Mouse (Mus musculus) midbrain, embryonic 15.5 days (tissue): ENCODE data around the gene Ube2q1. TPM values are rescaled to one million over a fixed set of nuclear protein-coding genes. Genes with fewer than 3 reads are reported as not detected.

Experiments used
- ATAC-seq: fragments of 200-750 bp; cut with Nextera tagmentation; replicated peaks from 2 replicates; pipeline ENCODE4 v1.8.0; 2017; ENCODE audit warnings: moderate TSS enrichment
- H3K27ac ChIP-seq: fragments of 300-500 bp; sonication (generic); 2 replicates; pipeline ENCODE4 v1.5.1; 2015; ENCODE audit warnings: mild to moderate bottlenecking, inconsistent platforms
- H3K27me3 ChIP-seq: fragments of 300-500 bp; sonication (generic); replicated peaks from 2 replicates; pipeline ENCODE4 v1.6.1; 2015; ENCODE audit warnings: inconsistent platforms
- H3K36me3 ChIP-seq: fragments of 300-500 bp; sonication (generic); replicated peaks from 2 replicates; pipeline ENCODE4 v1.6.1; 2015; ENCODE audit warnings: inconsistent platforms
- H3K4me1 ChIP-seq: fragments of 300-500 bp; sonication (generic); 2 replicates; pipeline ENCODE4 v1.6.1; 2015; ENCODE audit warnings: inconsistent platforms
- H3K4me2 ChIP-seq: fragments of 300-500 bp; sonication (generic); 2 replicates; pipeline ENCODE4 v1.6.1; 2015; ENCODE audit warnings: inconsistent platforms, mild to moderate bottlenecking, moderate library complexity
- H3K4me3 ChIP-seq: fragments of 300-500 bp; sonication (generic); 2 replicates; pipeline ENCODE4 v1.5.1; 2015; ENCODE audit warnings: mild to moderate bottlenecking, inconsistent platforms
- H3K9ac ChIP-seq: fragments of 300-500 bp; sonication (generic); 2 replicates; pipeline ENCODE4 v1.6.1; 2015; ENCODE audit warnings: mild to moderate bottlenecking, inconsistent platforms
- H3K9me3 ChIP-seq: fragments of 300-500 bp; sonication (generic); 2 replicates; pipeline ENCODE4 v1.6.1; 2016; ENCODE audit warnings: inconsistent platforms
- WGBS: fragments of 180-500 bp; shearing (Covaris S2); methylation state at CpG from one replicate; pipeline ENCODE4 v1.1.7; 2015; ENCODE audit warnings: mixed read lengths; 5-methylcytosine and 5-hydroxymethylcytosine counted together
- polyA plus RNA-seq: library from polyadenylated mRNA; unstranded; fragments of >200 nt; fragmentation: Nextera tagmentation; extraction: Ambion mirVana; gene quantifications from 2 replicates; pipeline ENCODE4 v1.2.1, GENCODE M21; 2015

Ube2q1 gene
- polyA plus RNA-seq, 1 experiment from 2014 or later, result 13.8 TPM

DNA sequence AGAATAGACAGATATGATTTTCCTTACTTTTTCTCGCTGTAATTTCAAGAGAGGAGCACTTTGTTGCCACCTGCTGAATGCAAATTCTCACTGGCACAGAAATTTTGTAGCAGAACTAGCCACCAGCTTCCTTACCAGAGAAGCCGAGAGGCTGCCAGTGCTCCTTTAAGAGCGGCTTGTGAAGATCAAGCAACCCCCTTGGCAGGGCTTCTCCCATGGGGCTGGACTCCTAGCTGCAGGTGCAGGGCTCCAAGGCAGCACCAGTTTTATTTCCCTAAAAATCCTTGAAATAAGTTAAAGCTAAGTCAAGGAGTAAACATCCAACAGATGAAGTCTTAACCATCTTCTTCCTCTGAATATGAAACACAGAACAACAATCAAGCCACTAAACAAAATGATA lies 38.8 kb downstream of the Ube2q1 start:
- Histone ChIP-seq H3K9ac (no peak overlapping the region), H3K4me2 (no peak overlapping the region), H3K4me1 (no peaks in the 10 kb centered on the region), H3K9me3 (no peaks in the 10 kb centered on the region), H3K27ac (no peak overlapping the region), H3K27me3 (no peaks in the 10 kb centered on the region), H3K36me3 (no peaks in the 10 kb centered on the region), H3K4me3 (no peak overlapping the region)
- 72% methylated on average over 3 of the region's 3 CpGs for WGBS
- ATAC-seq, result no peak

GRCm38 (mm10) chr3:89814051-89814450 lies 40.6 kb downstream of the Ube2q1 start:
- 84% methylated on average over 7 of the region's 7 CpGs for WGBS
- H3K4me3 ChIP-seq, result no peak overlapping the region
- no peak overlapping the region for H3K4me2 ChIP-seq
- no peaks in the 10 kb centered on the region for H3K36me3 ChIP-seq
- no peaks in the 10 kb centered on the region for H3K9me3 ChIP-seq
- ATAC-seq, result no peak
- no peak overlapping the region for H3K27ac ChIP-seq
- H3K27me3 ChIP-seq, result no peaks in the 10 kb centered on the region
- no peak overlapping the region for H3K9ac ChIP-seq
- H3K4me1 ChIP-seq, result no peaks in the 10 kb centered on the region

DNA sequence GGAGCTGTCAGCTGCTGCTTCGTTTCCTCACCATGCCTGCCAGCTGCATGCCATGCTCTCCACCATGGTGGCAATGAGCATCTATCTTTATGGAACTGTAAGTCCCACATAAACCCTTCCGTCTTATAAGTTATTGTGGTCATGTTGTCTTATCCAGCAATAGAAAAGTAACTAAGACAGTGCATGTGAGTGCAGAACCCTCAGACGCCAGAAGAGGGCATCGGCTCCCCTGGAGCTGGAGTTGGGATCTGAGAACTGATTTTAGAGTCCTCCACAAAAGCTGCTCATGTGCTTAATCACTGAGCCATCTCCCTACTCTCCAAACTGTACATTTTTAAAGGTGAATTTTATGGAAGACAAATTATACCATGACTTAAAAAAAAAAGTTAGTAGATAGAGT lies 43.6 kb downstream of the Ube2q1 start:
- H3K36me3 ChIP-seq, result no peaks in the 10 kb centered on the region
- H3K4me3 ChIP-seq, result no peak overlapping the region
- ATAC-seq, result no peak
- H3K4me2 ChIP-seq, result no peak overlapping the region
- no peak overlapping the region for H3K9ac ChIP-seq
- no peaks in the 10 kb centered on the region for H3K4me1 ChIP-seq
- no peaks in the 10 kb centered on the region for H3K9me3 ChIP-seq
- no peaks in the 10 kb centered on the region for H3K27me3 ChIP-seq
- no peak overlapping the region for H3K27ac ChIP-seq
- 60% methylated on average over 4 of the region's 4 CpGs for WGBS

DNA sequence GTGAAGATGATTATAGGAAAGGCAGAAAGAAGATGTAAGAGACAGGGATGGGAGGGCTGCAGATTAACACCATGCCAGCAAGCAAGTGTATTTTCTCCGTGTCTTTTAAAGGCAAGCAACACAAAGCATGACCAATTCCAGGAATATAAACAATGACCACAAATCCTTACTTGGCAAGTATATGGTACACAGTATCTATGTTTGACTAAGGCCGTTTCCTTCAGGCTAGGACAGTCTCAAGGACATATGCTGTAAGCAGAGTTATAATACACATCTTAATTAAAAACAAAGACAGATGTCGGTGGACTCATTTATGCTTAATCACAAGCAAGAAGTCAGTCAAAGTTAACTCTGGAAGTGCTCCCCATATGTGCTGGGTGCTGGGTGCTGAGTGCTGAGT lies 45.2 kb downstream of the Ube2q1 start:
- Histone ChIP-seq H3K36me3 (no peaks in the 10 kb centered on the region), H3K27me3 (no peaks in the 10 kb centered on the region), H3K9ac (no peak overlapping the region), H3K4me2 (no peak overlapping the region), H3K27ac (no peak overlapping the region), H3K9me3 (no peaks in the 10 kb centered on the region), H3K4me1 (no peaks in the 10 kb centered on the region), H3K4me3 (no peak overlapping the region)
- no peak for ATAC-seq
- WGBS, result 74% methylated on average over 3 of the region's 3 CpGs

GRCm38 (mm10) chr3:89819897-89820296 lies 46.5 kb downstream of the Ube2q1 start:
- WGBS, result 74% methylated on average over 7 of the region's 7 CpGs
- no peak for ATAC-seq
- H3K27ac ChIP-seq, result no peak overlapping the region

GRCm38 (mm10) chr3:89820311-89821095 lies 47.1 kb downstream of the Ube2q1 start:
- no peaks in the 10 kb centered on the region for H3K9me3 ChIP-seq
- no peak overlapping the region for H3K4me3 ChIP-seq
- no peaks in the 10 kb centered on the region for H3K27me3 ChIP-seq
- 87% methylated on average over 12 of the region's 12 CpGs for WGBS
- no peak overlapping the region for H3K9ac ChIP-seq
- ATAC-seq, result no peak
- H3K4me2 ChIP-seq, result no peak overlapping the region
- H3K27ac ChIP-seq, result no peak overlapping the region
- no peaks in the 10 kb centered on the region for H3K4me1 ChIP-seq
- no peaks in the 10 kb centered on the region for H3K36me3 ChIP-seq

More at GRCm38 (mm10) chr3:89819897-89820296, 46.5 kb downstream of the Ube2q1 start:
- no peaks in the 10 kb centered on the region for H3K4me1 ChIP-seq
- no peaks in the 10 kb centered on the region for H3K27me3 ChIP-seq
- no peaks in the 10 kb centered on the region for H3K36me3 ChIP-seq
- H3K4me3 ChIP-seq, result no peak overlapping the region
- H3K4me2 ChIP-seq, result no peak overlapping the region
- no peak overlapping the region for H3K9ac ChIP-seq
- H3K9me3 ChIP-seq, result no peaks in the 10 kb centered on the region

DNA sequence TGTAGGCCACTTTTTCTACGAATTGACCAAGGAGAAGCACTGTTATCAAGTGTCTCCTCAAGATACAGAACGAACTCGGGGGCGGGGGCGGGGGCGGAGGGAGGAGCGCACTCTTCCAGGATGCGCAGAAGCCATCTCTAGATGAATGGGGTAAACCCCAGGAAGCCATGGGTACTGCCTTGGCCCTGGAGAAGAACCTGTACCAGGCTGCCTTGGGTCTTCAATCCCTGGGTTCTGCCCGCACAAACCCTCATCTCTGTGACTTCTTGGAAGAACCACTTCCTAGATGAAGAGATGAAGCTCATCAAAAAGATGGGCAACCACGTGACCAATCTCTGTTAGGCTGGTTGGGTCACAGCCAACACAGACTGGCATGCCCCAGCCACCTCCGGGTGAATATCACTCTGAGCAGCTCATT lies 47.7 kb downstream of the Ube2q1 start:
- H3K4me1 ChIP-seq, result no peaks in the 10 kb centered on the region
- H3K9ac ChIP-seq, result no peak overlapping the region
- WGBS, result 85% methylated on average over 11 of the region's 11 CpGs
- no peak overlapping the region for H3K27ac ChIP-seq
- ATAC-seq, result no peak
- no peaks in the 10 kb centered on the region for H3K36me3 ChIP-seq
- no peaks in the 10 kb centered on the region for H3K27me3 ChIP-seq
- H3K4me3 ChIP-seq, result no peak overlapping the region
- H3K9me3 ChIP-seq, result no peaks in the 10 kb centered on the region
- H3K4me2 ChIP-seq, result no peak overlapping the region

DNA sequence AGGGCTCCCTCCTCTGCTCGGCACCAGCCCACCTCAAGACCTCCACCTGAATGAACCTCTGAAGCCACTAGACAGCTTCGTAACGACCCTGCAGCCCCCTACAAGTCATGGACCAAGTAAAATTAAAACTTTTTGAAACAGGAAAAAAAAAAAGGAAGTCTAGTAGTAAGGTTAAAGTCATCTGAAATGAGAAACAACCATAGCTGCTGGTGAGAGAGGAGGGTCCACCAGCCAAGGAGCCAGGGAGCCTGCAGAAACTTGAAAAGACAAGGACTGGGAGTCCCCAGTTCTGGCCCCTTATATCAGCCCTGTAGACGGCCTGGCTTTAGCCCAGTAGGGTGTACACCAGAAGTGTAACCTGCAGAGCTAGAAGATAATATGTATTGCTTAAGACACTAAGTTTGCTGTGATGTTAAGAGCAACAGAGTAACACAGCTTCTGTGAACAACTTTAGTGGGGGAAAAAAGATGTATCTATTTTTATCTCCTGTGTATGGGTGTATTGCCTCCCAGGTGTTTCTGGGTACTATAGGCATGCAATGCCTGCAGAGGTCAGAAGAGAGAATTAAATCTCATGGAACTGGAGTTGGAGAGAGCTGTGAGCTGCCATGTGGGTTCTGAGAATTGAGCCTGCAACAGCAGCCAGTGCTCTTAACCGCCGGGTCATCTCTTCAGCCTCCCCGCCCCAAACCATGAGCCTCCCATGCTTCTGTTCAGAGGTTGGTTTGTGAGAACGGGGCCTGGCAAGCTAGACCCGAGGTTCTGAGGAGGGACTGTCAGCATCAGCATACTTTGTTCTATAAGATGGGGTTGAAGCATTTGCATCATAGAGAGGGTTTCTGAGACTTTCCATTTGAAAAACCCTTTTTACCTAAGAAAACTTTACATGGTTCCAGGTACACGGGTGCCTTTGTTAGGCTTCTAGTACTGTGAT lies 48.4 kb downstream of the Ube2q1 start:
- H3K27ac ChIP-seq, result no peak overlapping the region
- H3K4me2 ChIP-seq, result no peak overlapping the region
- H3K9ac ChIP-seq, result no peak overlapping the region
- no peak for ATAC-seq
- H3K36me3 ChIP-seq, result no peaks in the 10 kb centered on the region
- no peaks in the 10 kb centered on the region for H3K9me3 ChIP-seq
- H3K27me3 ChIP-seq, result no peaks in the 10 kb centered on the region
- 68% methylated on average over 10 of the region's 10 CpGs for WGBS
- no peaks in the 10 kb centered on the region for H3K4me1 ChIP-seq
- no peak overlapping the region for H3K4me3 ChIP-seq

DNA sequence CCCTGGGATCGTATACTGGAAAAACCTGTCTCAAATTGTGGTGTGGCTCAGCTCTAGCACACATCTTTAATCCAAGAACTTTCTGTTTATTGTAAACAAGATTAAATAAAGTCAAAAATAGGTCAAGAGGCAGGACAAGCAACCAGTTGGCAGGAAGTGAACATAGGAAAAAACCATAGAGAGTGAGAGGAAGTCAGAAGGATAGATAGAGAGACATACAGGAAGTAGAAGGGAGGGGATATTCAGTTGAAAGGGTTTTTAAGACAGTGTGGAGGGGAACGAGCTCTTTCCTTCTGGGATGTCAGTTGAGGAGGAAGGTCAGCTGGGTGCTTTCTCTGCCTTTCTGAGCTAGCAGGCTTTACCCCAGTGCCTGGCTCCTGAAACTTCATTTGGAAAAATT lies 50.2 kb downstream of the Ube2q1 start:
- no peak overlapping the region for H3K27ac ChIP-seq
- no peaks in the 10 kb centered on the region for H3K9me3 ChIP-seq
- no peak overlapping the region for H3K4me3 ChIP-seq
- ATAC-seq, result no peak
- no peaks in the 10 kb centered on the region for H3K36me3 ChIP-seq
- H3K4me2 ChIP-seq, result no peak overlapping the region
- no peaks in the 10 kb centered on the region for H3K4me1 ChIP-seq
- WGBS, result 67% methylated on average over 2 of the region's 2 CpGs
- H3K9ac ChIP-seq, result no peak overlapping the region
- peaks cover 6% of the 10 kb centered on the region; the same call in 1 of the 2 replicates for H3K27me3 ChIP-seq

GRCm38 (mm10) chr3:89826295-89826694 lies 52.9 kb downstream of the Ube2q1 start:
- Histone ChIP-seq H3K9ac (no peak overlapping the region), H3K27me3 (peaks cover 33% of the 10 kb centered on the region), H3K4me1 (peaks cover 6% of the 10 kb centered on the region), H3K36me3 (no peaks in the 10 kb centered on the region), H3K9me3 (no peaks in the 10 kb centered on the region), H3K27ac (no peak overlapping the region), H3K4me3 (no peak overlapping the region), H3K4me2 (no peak overlapping the region)
- WGBS, result 64% methylated on average over 3 of the region's 3 CpGs
- ATAC-seq, result no peak

GRCm38 (mm10) chr3:89830815-89831591 lies 57.6 kb downstream of the Ube2q1 start, which contains the start of gene She:
She (plus strand) TSS chr3:89831370.
- no peak for ATAC-seq
- H3K9ac ChIP-seq, result no peak within 1 kb of the TSS
- WGBS, result 2% methylated on average over 88 of the region's 96 CpGs

More at GRCm38 (mm10) chr3:89830815-89831591, 57.6 kb downstream of the Ube2q1 start, which contains the start of gene She:
- Histone ChIP-seq H3K9me3 (no peaks in the 10 kb centered on the region), H3K36me3 (no peaks in the 10 kb centered on the region), H3K27me3 (peaks cover 62% of the 10 kb centered on the region), H3K4me2 (peak within 1 kb of the TSS; percentile 52), H3K27ac (no peak within 1 kb of the TSS), H3K4me3 (peak within 1 kb of the TSS; percentile 36), H3K4me1 (peaks cover 11% of the 10 kb centered on the region)
